Mouse (Mus musculus) heart, embryonic 14.5 days (tissue): ENCODE results near the gene S100z. TPM values are rescaled to one million over a fixed set of nuclear protein-coding genes. Genes with fewer than 3 reads are reported as not detected.
A peak's percentile ranks its signal among the peaks of the same experiment; 100 is the strongest.

Source experiments
- ATAC-seq: fragments of 200-750 bp; cut with Nextera tagmentation; 2 replicates; pipeline ENCODE4 v1.8.0; 2017; ENCODE audit warnings: low read depth, moderate TSS enrichment; ENCODE audit not compliant: insufficient number of reproducible peaks, insufficient read depth, low FRiP score
- H3K27ac ChIP-seq, 2 experiments: fragments of 200-500 bp in 1 of 2; fragments of 300-500 bp in 1 of 2; sonication (generic) in 1 of 2; replicated peaks in 1 of 2; 2 replicates each; pipeline ENCODE4 v1.5.1; 2012 to 2014; ENCODE audit warnings: low read depth in 2 of 2, low read length in 2 of 2, control low read depth in 1 of 2, mild to moderate bottlenecking in 1 of 2, mixed read lengths in 1 of 2; ENCODE audit not compliant: control insufficient read depth in 1 of 2, insufficient read depth in 1 of 2
- H3K27me3 ChIP-seq: fragments of 300-500 bp; sonication (generic); 2 replicates; pipeline ENCODE4 v1.6.1; 2014; ENCODE audit warnings: mild to moderate bottlenecking, low read length, control low read depth; ENCODE audit not compliant: control insufficient read depth, insufficient read depth
- H3K36me3 ChIP-seq: fragments of 300-500 bp; sonication (generic); 2 replicates; pipeline ENCODE4 v1.6.1; 2014; ENCODE audit warnings: mild to moderate bottlenecking, control low read depth, low read length, mixed read lengths; ENCODE audit not compliant: control insufficient read depth, insufficient read depth
- H3K4me1 ChIP-seq, 2 experiments: fragments of 200-500 bp in 1 of 2; fragments of 300-500 bp in 1 of 2; sonication (generic) in 1 of 2; 2 replicates each; pipeline ENCODE4 v1.6.1; 2012 to 2014; ENCODE audit warnings: low read length in 2 of 2, control low read depth in 1 of 2, mixed read lengths in 1 of 2; ENCODE audit not compliant: control insufficient read depth in 2 of 2, insufficient read depth in 2 of 2
- H3K4me2 ChIP-seq: fragments of 300-500 bp; sonication (generic); 2 replicates; pipeline ENCODE4 v1.6.1; 2014; ENCODE audit warnings: mild to moderate bottlenecking, low read length
- H3K4me3 ChIP-seq, 2 experiments: fragments of 200-500 bp in 1 of 2; fragments of 300-500 bp in 1 of 2; sonication (generic) in 1 of 2; 2 replicates each; pipeline ENCODE4 v1.5.1; 2012 to 2014; ENCODE audit warnings: low read length in 2 of 2, mild to moderate bottlenecking in 2 of 2, control low read depth in 1 of 2, low read depth in 1 of 2, moderate library complexity in 1 of 2; ENCODE audit not compliant: control insufficient read depth in 1 of 2, insufficient read depth in 1 of 2
- H3K9ac ChIP-seq: fragments of 300-500 bp; sonication (generic); 2 replicates; pipeline ENCODE4 v1.6.1; 2014; ENCODE audit warnings: mild to moderate bottlenecking, low read length
- H3K9me3 ChIP-seq: fragments of 300-500 bp; sonication (generic); 2 replicates; pipeline ENCODE4 v1.6.1; 2016; ENCODE audit warnings: low read length, control low read depth; ENCODE audit not compliant: control insufficient read depth
- WGBS: fragments of 180-500 bp; shearing (Covaris S2); extraction: QIAGEN DNeasy Blood & Tissue Kit; methylation state at CpG from one replicate; pipeline ENCODE4 v1.1.7; 2014; 5-methylcytosine and 5-hydroxymethylcytosine counted together
- polyA plus RNA-seq: library from polyadenylated mRNA; unstranded; fragments of >200 nt; fragmentation: Nextera tagmentation; extraction: Ambion mirVana; gene quantifications from 2 replicates; pipeline ENCODE4 v1.2.1, GENCODE M21; 2014

S100z gene
- not detected in 2 replicates for polyA plus RNA-seq

GRCm38 (mm10) chr13:95478671-95479413, at the start of gene S100z:
S100z (minus strand) TSS chr13:95478721.
- Histone ChIP-seq H3K27ac (no peak within 1 kb of the TSS), H3K36me3 (no peaks in the 10 kb centered on the region), H3K27me3 (peaks cover 2% of the 10 kb centered on the region; the same call in 1 of the 2 replicates), H3K4me3 (no peak within 1 kb of the TSS), H3K9ac (no peak within 1 kb of the TSS), H3K4me1 (peaks cover 0 to 4% of the 10 kb centered on the region in 2 experiments; a peak in 1 of 4 replicates), H3K4me2 (no peak within 1 kb of the TSS), H3K9me3 (no peaks in the 10 kb centered on the region)
- 87% methylated on average over 21 of the region's 21 CpGs for WGBS
- no peak for ATAC-seq

GRCm38 (mm10) chr13:95524674-95525491, 46.4 kb upstream of the S100z start, which contains the start of gene F2rl1:
F2rl1 (minus strand) TSS chr13:95525227.
- no peak within 1 kb of the TSS for H3K27ac ChIP-seq
- H3K36me3 ChIP-seq: no peaks in the 10 kb centered on the region
- under 1% methylated on average over 54 of the region's 54 CpGs for WGBS
- peak within 1 kb of the TSS; percentile 51 to 55 for H3K4me3 ChIP-seq
- H3K27me3 ChIP-seq: peaks cover 21% of the 10 kb centered on the region; the same call in 1 of the 2 replicates
- H3K4me1 ChIP-seq: peaks cover 11 to 13% of the 10 kb centered on the region in 2 experiments; a peak in 2 of 4 replicates
- peak; percentile 47 for ATAC-seq
- H3K9me3 ChIP-seq: no peaks in the 10 kb centered on the region
- H3K4me2 ChIP-seq: peak within 1 kb of the TSS; percentile 99
- peak within 1 kb of the TSS; percentile 69 for H3K9ac ChIP-seq

GRCm38 (mm10) chr13:95524424-95524673, 45.8 kb upstream of the S100z start:
- Histone ChIP-seq H3K27me3 (peaks cover 21% of the 10 kb centered on the region; the same call in 1 of the 2 replicates), H3K4me3 (peak overlapping the region; percentile 51 to 55), H3K4me1 (peaks cover 11 to 13% of the 10 kb centered on the region in 2 experiments; a peak in 2 of 4 replicates), H3K4me2 (peak overlapping the region; percentile 99), H3K27ac (no peak overlapping the region), H3K36me3 (no peaks in the 10 kb centered on the region), H3K9ac (peak overlapping the region; percentile 69), H3K9me3 (no peaks in the 10 kb centered on the region)
- WGBS: under 1% methylated on average over 13 of the region's 13 CpGs
- no peak for ATAC-seq

- H3K9me3 ChIP-seq: no peaks in the 10 kb centered on the region
- peak overlapping the region; percentile 51 to 55 for H3K4me3 ChIP-seq
- ATAC-seq: no peak
- H3K36me3 ChIP-seq: no peaks in the 10 kb centered on the region
- H3K9ac ChIP-seq: peak overlapping the region; percentile 69
- peaks cover 21% of the 10 kb centered on the region; the same call in 1 of the 2 replicates for H3K27me3 ChIP-seq
- peaks cover 11 to 13% of the 10 kb centered on the region in 2 experiments; a peak in 2 of 4 replicates for H3K4me1 ChIP-seq
- H3K4me2 ChIP-seq: peak overlapping the region; percentile 99
- WGBS: 6% methylated on average over 29 of the region's 29 CpGs
- H3K27ac ChIP-seq: no peak overlapping the region
Observed at GRCm38 (mm10) chr13:95523659-95524423, 45.3 kb upstream of the S100z start.

- ATAC-seq: no peak
- no peak overlapping the region for H3K27ac ChIP-seq
- no peak overlapping the region for H3K4me3 ChIP-seq
- H3K4me2 ChIP-seq: no peak overlapping the region
- peaks cover 11 to 13% of the 10 kb centered on the region in 2 experiments; a peak in 2 of 4 replicates for H3K4me1 ChIP-seq
- no peaks in the 10 kb centered on the region for H3K36me3 ChIP-seq
- H3K9ac ChIP-seq: no peak overlapping the region
- peaks cover 16% of the 10 kb centered on the region; the same call in 1 of the 2 replicates for H3K27me3 ChIP-seq
- H3K9me3 ChIP-seq: no peaks in the 10 kb centered on the region
- 87% methylated on average over 10 of the region's 10 CpGs for WGBS
Observed at GRCm38 (mm10) chr13:95522176-95522575, 43.7 kb upstream of the S100z start.

GRCm38 (mm10) chr13:95521029-95521428, 42.5 kb upstream of the S100z start:
- 71% methylated on average over 6 of the region's 6 CpGs for WGBS
- Histone ChIP-seq H3K27me3 (peaks cover 16% of the 10 kb centered on the region; the same call in 1 of the 2 replicates), H3K27ac (no peak overlapping the region), H3K9ac (no peak overlapping the region), H3K4me1 (peaks cover 11 to 13% of the 10 kb centered on the region in 2 experiments; a peak in 2 of 4 replicates), H3K4me3 (no peak overlapping the region), H3K4me2 (no peak overlapping the region), H3K36me3 (no peaks in the 10 kb centered on the region), H3K9me3 (no peaks in the 10 kb centered on the region)
- ATAC-seq: no peak

GRCm38 (mm10) chr13:95514756-95515155, 36.2 kb upstream of the S100z start:
- Histone ChIP-seq H3K27me3 (no peaks in the 10 kb centered on the region), H3K36me3 (no peaks in the 10 kb centered on the region), H3K4me3 (no peak overlapping the region)

More at GRCm38 (mm10) chr13:95514756-95515155, 36.2 kb upstream of the S100z start:
- Histone ChIP-seq H3K27ac (no peak overlapping the region), H3K4me2 (no peak overlapping the region), H3K9ac (no peak overlapping the region), H3K9me3 (no peaks in the 10 kb centered on the region), H3K4me1 (no peaks in the 10 kb centered on the region)
- 49% methylated on average over 4 of the region's 4 CpGs for WGBS
- no peak for ATAC-seq
